Mouse (Mus musculus) MEL (cell line): ENCODE measurements around the gene Dlx2.

ENCODE experiments used
- CTCF ChIP-seq, 3 experiments: IDR thresholded peaks in 2 of 3; conservative IDR thresholded peaks in 1 of 3; 2 replicates each; pipeline ENCODE4 v1.5.1; 2011 to 2012; ENCODE audit warnings: low read length in 3 of 3, low read depth in 2 of 3, mild to moderate bottlenecking in 2 of 3, improper control_type of control experiment in 1 of 3, inconsistent platforms in 1 of 3, mixed read lengths in 1 of 3, moderate library complexity in 1 of 3; ENCODE audit not compliant: control insufficient read depth in 1 of 3, insufficient read depth in 1 of 3, poor library complexity in 1 of 3, severe bottlenecking in 1 of 3
- E2F4 ChIP-seq: IDR thresholded peaks from 2 replicates; pipeline ENCODE4 v1.6.1; 2011; ENCODE audit warnings: low read depth, low read length, improper control_type of control experiment, borderline replicate concordance
- EP300 ChIP-seq, 2 experiments: IDR thresholded peaks; 2 replicates each; pipeline ENCODE4 v1.6.1; 2011; ENCODE audit warnings: improper control_type of control experiment in 2 of 2, low read length in 2 of 2, low read depth in 1 of 2, mild to moderate bottlenecking in 1 of 2
- ETS1 ChIP-seq: IDR thresholded peaks from 2 replicates; pipeline ENCODE4 v1.6.1; 2012; ENCODE audit warnings: low read depth, mild to moderate bottlenecking, inconsistent platforms, low read length, improper control_type of control experiment, moderate library complexity
- KAT2A ChIP-seq: conservative IDR thresholded peaks from 2 replicates; pipeline ENCODE4 v1.6.1; 2012; ENCODE audit warnings: low read depth, low read length, improper control_type of control experiment, inconsistent platforms
- MEF2A ChIP-seq: IDR thresholded peaks from 2 replicates; pipeline ENCODE4 v1.6.1; 2014; ENCODE audit warnings: low read depth, mild to moderate bottlenecking, inconsistent platforms, low read length, improper control_type of control experiment; ENCODE audit not compliant: poor library complexity, insufficient replicate concordance, severe bottlenecking; ENCODE audit errors: extremely low read depth
- MXI1 ChIP-seq: IDR thresholded peaks from 2 replicates; pipeline ENCODE4 v1.6.1; 2011; ENCODE audit warnings: mild to moderate bottlenecking, low read depth, low read length, improper control_type of control experiment
- NELFE ChIP-seq: IDR thresholded peaks from 2 replicates; pipeline ENCODE4 v1.6.1; 2011; ENCODE audit warnings: low read depth, low read length, improper control_type of control experiment
- POLR2A ChIP-seq, 2 experiments: IDR thresholded peaks; 2 replicates each; pipeline ENCODE4 v1.6.1; 2011 to 2012; ENCODE audit warnings: low read length in 2 of 2, mild to moderate bottlenecking in 2 of 2, control low read depth in 1 of 2, improper control_type of control experiment in 1 of 2, low read depth in 1 of 2, moderate library complexity in 1 of 2; ENCODE audit not compliant: control insufficient read depth in 1 of 2, insufficient read depth in 1 of 2, poor library complexity in 1 of 2
- POLR2AphosphoS2 ChIP-seq: IDR thresholded peaks from 2 replicates; pipeline ENCODE4 v1.6.1; 2011; ENCODE audit warnings: low read length, improper control_type of control experiment
- RCOR1 ChIP-seq: IDR thresholded peaks from 2 replicates; pipeline ENCODE4 v1.6.1; 2012; ENCODE audit warnings: low read depth, mild to moderate bottlenecking, inconsistent platforms, low read length, improper control_type of control experiment
- UBTF ChIP-seq: IDR thresholded peaks from 2 replicates; pipeline ENCODE4 v1.6.1; 2012; ENCODE audit warnings: low read depth, mild to moderate bottlenecking, inconsistent platforms, low read length, improper control_type of control experiment, moderate library complexity, borderline replicate concordance; ENCODE audit not compliant: insufficient read depth
- ZKSCAN1 ChIP-seq: IDR thresholded peaks from 2 replicates; pipeline ENCODE4 v1.6.1; 2012; ENCODE audit warnings: low read depth, mild to moderate bottlenecking, inconsistent platforms, low read length, improper control_type of control experiment, moderate library complexity
- ZMIZ1 ChIP-seq: IDR thresholded peaks from 2 replicates; pipeline ENCODE4 v1.6.1; 2012; ENCODE audit warnings: low read depth, mild to moderate bottlenecking, inconsistent platforms, low read length, improper control_type of control experiment, moderate library complexity

DNA sequence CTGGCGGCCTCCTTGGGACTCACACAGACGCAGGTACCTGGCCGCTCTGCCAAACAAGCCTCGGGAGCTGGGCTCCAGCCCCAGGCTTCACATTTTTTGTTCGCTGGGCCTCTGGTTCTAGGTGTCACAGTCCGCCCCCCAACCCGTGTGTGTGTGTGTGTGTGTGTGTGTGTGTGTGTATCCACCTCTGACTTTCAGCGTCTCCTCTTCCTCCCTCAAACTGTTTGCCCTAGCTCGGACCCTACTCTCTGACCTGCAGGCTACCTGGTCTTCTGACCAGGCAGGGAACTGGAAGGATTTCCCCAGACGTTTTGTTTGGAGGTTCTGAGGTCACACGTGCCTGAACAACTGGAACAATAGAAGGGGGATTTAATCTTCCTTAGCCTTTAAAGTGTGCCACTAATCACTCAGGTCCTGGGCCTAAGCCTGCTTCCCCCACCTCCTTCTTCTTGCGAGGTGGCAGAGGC, 15.4 kb downstream of the Dlx2 start:
- no peak for TF ChIP-seq ZKSCAN1
- no peak for TF ChIP-seq MXI1
- no peak for TF ChIP-seq KAT2A
- no peak for TF ChIP-seq EP300 (IDR thresholded peaks at IDR 0.05; ENCODE audit: low read depth in 1 of 2, low read length in 2 of 2)
- TF ChIP-seq ETS1, result no peak
- TF ChIP-seq POLR2AphosphoS2, result no peak
- TF ChIP-seq CTCF (IDR thresholded peaks at IDR 0.05 in 2 of 3, conservative IDR thresholded peaks at IDR 0.05 in 1 of 3; ENCODE audit: control insufficient read depth in 1 of 3, insufficient read depth in 1 of 3, low read depth in 2 of 3, low read length in 3 of 3, poor library complexity in 1 of 3, severe bottlenecking in 1 of 3), result no peak
- TF ChIP-seq UBTF, result no peak
- TF ChIP-seq POLR2A (IDR thresholded peaks at IDR 0.05; ENCODE audit: control insufficient read depth in 1 of 2, insufficient read depth in 1 of 2, low read depth in 1 of 2, low read length in 2 of 2, poor library complexity in 1 of 2), result no peak
- TF ChIP-seq ZMIZ1, result no peak
- TF ChIP-seq NELFE, result no peak
- no peak for TF ChIP-seq E2F4
- TF ChIP-seq MEF2A, result no peak
- TF ChIP-seq RCOR1, result no peak
